Mouse (Mus musculus): ENCODE data around the gene P2ry6.

GRCm38 (mm10) chr7:100993166-100993565 lies 18.7 kb upstream of the P2ry6 start:
- TF ChIP-seq POLR2A (IDR thresholded peaks at IDR 0.05; ENCODE audit: low read depth, low read length) (no peak), CTCF (IDR thresholded peaks at IDR 0.05; ENCODE audit: extremely low read depth, insufficient read length, insufficient replicate concordance, low read depth, low read length) (no peak)

Data from small intestine, adult 2 months (tissue).